Mouse (Mus musculus) megakaryocyte progenitor cell, adult 5-6 weeks (primary cell): Measurements from ENCODE around the gene Clec18a. TPM values are rescaled to one million over a fixed set of nuclear protein-coding genes. Genes with fewer than 3 reads are reported as not detected.
"Not testable (repeated sequence)": the region's sequence is repeated elsewhere in the genome, so short reads cannot be mapped to it uniquely, and the experiment has no call there.

Source experiments
- ATAC-seq: replicated peaks from 2 replicates; pipeline ENCODE4 v1.8.0; 2016; ENCODE audit warnings: mild to moderate bottlenecking, moderate TSS enrichment, inconsistent platforms; ENCODE audit not compliant: poor library complexity
- total RNA-seq, 2 experiments: library from RNA; stranded (forward) in 1 of 2; stranded (reverse) in 1 of 2; fragments of 157-497, 149-512 nt in 1 of 2; fragments of 200-1000 nt in 1 of 2; gene quantifications; 2 replicates each; pipeline versions ENCODE4 v1.2.3 to v1.2.4; 2015 to 2017

Gene Clec18a
- total RNA-seq (2015), result not detected in 2 replicates
- not detected in 2 replicates for total RNA-seq (2017)

DNA sequence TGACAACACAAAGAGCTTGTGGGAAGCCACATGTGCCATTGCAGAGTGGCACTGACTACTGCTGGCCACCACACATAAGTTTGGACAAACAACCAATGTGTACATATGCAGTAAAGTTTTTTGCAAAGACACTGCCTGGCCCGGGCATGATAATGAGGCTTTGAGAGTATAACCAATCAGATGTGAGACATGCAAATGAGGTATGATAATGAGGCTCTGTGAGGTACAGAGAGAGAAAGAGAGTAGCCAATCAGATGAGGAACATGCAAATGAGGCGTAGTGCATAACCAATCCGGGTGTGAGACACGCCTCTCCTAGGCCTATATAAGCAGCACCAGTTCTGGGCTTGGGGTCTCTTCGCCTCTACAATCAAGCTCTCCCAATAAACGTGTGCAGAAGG is at the start of gene Clec18a:
Clec18a (minus strand) TSS at position 101 of the 400 bp plus-strand sequence.
- ATAC-seq, result not testable (repeated sequence)

DNA sequence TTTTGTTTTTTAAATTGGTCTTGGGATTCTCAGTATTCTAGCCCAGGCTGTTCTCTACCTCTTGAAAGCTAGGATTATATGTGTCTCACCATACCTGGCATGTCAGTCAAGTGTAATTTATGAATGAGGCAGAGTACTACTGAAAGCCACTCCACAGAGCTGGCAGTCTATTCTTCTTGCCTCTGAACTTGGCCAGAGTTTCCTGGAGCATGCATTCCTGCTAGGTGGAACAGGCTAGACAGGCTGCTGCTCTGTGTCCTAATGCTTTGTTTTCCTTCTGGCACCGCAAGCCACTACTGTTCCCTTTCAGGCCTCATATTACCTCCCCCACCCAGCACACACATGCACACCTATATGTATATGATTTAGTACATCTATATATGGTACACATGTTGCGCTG is 38.5 kb upstream of the Clec18a start:
- no peak for ATAC-seq

DNA sequence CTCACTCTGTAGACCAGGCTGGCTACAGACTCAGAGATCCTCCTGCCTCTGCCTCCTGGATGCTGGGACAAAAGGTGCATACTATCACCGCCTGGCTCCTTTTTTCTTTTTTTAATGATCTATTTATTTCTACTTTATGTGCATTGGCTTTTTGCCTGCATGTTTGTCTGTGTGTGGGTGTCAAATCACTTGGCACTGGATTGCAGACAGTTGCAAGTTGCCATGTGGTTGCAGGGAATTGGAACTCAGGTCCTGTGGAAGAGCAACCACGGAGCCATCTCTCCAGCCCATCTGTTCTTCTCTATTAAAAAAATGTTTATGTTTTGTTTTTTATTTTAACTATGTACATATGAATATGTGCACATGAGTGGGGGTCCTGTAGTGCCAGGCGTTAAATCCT is 27.3 kb upstream of the Clec18a start:
- no peak for ATAC-seq

DNA sequence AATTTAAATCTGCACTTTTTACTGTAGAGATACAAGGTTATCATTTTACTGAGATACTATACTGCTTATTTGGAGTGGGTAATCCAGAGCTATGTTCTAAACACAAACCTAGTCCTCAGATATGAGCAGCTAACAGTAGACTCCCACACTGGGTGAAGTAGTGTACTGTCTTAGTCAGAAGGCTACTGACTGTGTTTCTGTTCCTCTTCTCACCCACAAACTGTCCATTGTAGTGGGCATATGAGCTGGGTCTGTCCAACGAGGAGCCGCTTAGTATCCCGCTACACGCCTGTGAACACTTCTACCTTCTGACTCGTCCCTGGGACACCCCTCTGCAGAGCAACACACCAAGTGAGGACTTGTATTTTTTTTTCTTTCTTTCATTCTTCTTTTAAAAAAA is 22.7 kb upstream of the Clec18a start:
- no peak for ATAC-seq

DNA sequence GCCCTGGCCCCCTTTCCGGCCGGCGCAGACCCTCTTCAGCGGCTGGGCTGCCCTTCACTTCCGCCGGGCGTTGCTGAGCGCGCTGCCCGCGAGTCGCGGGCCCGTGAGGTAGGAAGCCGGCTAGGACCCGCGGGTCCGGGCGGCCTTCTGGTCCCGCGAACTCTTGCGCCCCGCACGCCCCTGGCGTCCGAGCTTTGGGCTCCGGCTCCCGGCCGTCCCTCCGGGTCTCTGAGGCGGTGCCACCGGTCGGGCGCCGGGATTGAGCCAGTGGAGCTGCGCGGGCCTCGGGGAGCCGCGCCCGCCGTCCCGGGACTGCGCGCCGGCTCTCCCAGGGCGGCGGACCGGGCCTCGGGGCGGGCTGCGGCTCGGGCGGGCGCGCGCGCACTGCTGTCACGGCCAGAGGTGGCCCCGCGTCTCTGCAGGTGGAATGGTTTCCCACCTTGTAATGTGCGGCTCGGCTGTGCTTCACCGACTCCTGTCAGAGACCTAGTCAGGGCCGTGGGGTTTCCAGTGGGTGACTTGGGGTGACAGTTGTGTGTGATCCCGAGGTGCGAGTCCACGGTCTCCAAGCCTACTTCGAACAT is 2.6 kb upstream of the Clec18a start:
- ATAC-seq, result peak; percentile 26

DNA sequence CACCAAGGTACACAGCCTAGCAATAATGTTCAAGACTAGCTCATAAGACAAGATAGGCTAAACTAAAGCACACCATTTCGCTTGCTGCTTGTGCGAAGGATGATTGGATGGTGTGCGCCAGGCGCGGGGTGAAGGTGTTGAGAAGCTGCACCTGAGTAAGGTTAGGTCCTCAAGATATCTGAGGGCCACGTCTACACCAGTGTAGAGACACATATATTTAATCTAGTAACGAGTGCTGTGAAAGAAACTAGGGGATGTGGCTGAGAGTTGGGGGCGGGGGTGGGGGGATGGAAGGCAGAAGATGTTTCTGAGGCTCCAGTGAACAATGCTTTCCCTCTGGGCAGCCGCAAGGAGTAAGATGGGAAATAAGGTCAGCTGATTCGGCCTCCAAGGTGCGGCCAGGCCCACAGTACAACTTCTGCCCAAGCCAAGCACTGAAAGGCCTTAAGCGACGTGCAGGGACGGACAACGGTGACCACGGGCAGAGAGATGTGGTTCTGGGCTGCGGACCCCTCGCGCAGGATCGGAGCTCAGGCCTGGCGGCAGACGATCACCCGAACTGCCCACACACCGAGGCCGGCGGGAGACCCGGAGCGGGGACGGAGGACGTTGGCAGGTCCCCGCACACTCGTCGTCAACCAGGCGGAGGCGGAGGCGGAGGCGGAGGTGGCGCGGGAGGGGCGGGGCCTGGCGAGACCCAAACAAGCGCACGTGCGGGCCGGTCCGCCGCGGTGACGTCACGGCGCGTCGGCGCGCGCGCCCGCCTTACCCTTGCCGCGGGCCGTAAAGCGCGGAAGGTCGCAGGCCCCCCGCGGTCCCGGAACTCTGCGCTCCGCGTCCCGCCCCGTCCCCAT is 1.9 kb upstream of the Clec18a start, which contains the start of gene Pdpr:
Pdpr (plus strand) TSS at position 766 of the 854 bp plus-strand sequence.
- ATAC-seq, result peak; percentile 86

DNA sequence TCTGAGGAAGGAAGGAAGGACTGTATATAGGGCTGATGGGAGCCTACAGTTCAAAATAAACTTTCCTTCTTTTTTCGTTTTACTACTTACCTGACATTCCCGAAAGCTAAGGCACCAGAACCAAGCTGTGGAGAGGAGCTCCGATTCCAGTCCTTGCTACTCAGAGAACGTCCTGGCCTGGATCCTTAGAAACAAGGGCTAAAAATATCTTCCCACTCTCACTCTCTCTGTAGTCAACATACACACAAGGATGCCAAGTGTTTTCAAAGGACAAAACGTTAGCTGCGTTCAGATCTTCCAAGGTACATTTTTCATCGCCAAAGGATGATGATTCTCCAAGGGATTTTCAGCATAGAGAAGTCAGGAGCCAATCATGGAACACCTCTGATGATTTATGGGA is 520 bp downstream of the Clec18a start:
- no peak for ATAC-seq

DNA sequence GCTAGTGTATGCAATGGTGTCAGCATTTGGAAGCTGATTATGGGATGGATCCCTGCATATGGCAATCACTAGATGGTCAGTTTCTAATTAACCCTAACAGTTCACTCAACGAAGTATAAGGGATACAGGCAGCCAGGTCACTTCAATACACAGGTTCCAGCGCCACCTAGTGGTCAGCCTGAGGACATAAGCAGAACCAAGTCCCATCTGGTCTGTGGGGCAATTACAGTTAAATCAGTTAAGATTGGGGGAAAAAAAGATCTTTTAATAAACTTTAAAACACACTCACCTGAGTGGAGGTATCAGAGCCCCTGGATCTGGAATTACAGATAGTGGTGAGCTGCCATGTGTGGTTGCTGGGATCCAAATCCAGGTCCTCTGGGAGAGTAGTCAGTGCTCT is 2.1 kb downstream of the Clec18a start:
- peak; percentile 67 for ATAC-seq

DNA sequence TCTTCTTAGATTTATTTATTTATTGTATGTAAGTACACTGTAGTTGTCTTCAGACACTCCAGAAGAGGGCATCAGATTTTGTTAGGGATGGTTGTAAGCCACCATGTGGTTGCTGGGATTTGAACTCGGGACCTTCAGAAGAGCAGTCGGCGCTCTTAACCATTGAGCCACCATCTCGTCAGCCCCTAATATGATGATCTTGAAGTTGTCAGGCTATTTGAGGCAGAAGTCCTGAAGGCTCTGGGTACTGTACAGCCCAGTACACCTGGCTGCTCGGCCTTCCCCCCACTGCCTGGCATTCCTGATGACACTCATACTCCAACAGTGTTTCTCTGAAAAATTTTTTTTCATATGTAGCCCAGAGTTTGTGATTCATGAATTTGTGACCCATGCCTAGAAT is 8.3 kb downstream of the Clec18a start:
- ATAC-seq, result not testable (repeated sequence)

DNA sequence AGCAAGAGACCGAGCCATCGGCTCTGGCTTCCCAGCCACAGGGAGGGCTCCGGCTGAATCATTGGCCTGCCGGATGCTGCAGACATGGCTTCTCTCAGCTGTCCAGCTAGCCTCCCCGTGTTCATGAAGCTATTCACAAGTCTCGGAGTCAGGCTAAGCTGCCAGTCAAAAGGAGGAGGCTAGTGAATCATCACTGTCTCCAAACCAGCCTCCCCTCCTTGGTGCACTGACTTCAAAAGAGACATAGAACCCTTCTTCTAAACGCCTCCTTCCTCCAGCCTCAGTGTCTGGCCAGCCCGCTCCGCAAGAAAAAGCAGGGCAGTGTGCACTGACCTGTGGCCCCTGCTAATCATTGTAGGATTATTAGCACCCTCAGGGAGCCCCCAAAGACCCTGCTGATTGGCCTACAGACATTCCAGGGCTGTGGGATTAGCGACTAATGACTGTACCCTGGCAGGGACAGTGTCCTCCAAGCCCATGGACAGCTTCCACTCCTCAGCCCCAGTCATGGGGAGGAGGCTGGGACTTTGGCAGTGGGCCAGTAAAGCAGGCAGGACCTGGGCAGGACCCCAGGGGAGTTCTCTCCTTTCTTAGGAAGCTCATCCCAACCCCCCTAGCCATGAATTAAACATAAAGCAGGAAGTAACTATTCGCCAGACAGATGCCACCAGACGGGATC is 10.5 kb downstream of the Clec18a start:
- ATAC-seq, result no peak

DNA sequence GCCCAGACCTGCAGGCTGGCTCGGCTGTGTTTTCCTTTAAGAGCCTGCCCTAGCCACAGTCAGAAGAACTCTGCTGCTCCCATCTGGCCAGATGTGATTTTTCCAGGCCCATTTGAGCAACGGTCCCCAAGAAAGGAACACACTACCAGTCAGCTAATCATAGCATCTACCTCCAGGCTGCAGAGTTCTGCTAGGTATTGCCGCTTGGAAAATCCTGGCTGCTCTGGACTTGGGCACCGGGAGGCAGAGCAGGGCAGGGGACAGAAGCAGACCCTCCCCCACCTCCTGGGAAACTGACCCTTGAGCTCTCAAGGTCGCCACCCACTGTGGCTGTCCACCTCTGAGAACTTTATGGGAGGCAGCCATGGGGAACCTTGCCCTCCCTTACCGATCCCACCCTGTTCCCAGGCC is 12.4 kb downstream of the Clec18a start:
- peak; percentile 60; the same call in 1 of the 2 replicates for ATAC-seq

DNA sequence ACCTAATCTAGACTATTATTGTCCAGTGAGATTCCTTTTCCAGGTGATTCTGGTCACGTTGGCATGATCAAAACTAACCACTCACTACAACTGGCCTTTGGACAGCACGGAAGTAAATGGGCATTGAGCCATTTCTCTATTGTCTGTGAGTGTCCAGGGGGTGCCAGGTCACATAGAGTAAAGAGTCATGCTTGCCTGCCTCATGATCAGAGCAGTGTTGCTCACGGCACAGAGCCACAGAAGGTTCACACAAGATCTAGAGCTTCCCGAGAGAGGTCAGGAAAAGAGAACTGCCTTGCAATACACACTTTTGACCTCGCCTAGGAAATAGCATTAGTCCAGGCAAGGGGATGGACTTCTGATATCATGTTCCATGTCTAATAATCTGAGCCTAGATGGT is 12.8 kb downstream of the Clec18a start:
- no peak for ATAC-seq

DNA sequence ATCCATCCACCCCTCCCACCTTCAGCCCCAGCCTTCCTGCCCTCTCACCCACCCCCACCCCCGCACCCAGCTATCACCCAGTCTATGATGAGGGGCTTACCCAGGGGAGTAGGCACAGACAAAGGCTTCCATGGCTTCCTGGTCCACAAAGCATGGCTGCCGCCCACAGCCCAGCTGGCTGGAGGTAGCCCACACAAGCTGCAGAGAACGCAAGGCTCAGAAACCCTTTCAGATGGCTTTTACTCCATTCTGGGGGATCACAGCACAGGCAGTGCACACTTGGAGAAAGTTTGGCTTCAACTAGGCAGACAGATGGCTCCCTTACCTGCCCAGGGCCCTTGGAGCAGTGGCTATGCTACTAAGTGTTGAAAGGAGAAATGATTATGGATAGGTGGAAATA is 16.3 kb downstream of the Clec18a start:
- no peak for ATAC-seq

DNA sequence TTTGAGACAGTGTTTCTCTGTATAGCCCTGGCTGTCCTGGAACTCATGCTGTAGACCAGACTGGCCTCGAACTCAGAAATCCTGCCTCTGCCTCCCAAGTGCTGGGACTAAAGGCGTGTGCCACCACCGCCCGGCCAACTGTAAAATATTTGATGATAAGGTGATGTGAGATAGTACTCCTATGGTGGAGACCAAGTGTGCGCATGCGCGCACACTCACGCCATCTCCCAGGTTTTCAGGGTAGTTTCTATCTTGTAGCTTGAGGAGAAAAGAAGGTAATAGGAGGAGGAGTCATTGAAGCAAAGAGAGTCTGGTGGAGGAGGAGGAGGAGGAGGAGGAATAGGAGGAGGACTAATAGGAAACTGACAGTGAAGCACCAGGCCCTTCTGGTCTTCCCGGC is 23.6 kb downstream of the Clec18a start:
- not testable (repeated sequence) for ATAC-seq

DNA sequence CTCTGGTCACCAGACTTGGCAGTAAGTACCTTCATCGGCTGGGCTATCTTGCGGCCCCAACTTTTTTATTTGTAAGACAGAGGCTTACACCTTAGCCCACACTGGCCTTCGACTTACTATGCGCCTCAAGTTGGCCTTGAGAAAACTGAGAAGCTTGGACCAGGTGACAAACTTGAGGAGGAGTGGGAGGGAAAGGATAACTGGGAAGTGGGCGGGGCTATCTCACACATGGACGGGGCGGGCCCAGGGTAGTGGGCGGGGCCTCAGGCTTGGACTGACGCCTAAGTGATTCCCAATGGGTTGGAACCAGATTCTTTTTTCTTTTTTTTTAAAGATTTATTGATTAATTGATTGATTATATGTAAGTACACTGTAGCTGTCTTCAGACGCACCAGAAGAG is 24.8 kb downstream of the Clec18a start:
- ATAC-seq, result peak; percentile 38

DNA sequence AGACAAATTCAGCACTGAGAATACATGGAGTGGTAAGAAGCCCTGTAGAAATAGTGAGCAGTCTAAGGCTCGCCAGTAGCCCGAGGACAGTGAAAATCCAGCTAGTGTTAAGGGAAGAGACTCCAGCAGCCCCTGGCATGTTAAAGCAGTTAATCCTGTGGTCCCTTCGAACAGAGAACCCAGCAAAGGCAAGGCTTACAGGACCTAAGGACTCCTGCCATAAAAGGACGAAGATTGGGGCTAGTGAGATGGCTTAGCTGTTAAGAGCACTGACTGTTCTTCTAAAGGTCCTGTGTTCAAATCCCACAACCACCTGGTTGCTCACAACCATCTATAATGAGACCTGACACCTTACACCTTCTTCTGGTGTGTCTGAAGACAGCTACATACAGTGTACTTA is 25.9 kb downstream of the Clec18a start:
- no peak for ATAC-seq

DNA sequence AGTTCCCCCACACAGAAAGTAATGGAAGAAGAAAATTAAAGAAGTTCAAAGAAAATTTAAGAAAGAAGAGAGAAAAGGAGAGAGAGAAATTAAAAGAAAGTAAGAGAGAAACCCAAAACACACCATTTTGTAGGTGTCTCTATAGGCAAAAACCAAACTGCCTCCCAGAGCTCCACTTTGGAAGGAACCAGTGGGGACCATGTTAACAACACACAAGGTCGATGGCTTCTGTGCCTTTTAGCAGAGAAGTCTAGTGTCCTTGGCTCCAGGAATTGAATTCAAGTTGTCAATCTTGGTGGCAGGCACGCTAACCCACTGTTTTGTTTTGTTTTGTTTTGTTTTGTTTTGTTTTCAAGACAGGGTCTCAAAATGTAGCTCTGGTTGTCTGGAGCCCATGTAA is 29.3 kb downstream of the Clec18a start:
- ATAC-seq, result no peak

DNA sequence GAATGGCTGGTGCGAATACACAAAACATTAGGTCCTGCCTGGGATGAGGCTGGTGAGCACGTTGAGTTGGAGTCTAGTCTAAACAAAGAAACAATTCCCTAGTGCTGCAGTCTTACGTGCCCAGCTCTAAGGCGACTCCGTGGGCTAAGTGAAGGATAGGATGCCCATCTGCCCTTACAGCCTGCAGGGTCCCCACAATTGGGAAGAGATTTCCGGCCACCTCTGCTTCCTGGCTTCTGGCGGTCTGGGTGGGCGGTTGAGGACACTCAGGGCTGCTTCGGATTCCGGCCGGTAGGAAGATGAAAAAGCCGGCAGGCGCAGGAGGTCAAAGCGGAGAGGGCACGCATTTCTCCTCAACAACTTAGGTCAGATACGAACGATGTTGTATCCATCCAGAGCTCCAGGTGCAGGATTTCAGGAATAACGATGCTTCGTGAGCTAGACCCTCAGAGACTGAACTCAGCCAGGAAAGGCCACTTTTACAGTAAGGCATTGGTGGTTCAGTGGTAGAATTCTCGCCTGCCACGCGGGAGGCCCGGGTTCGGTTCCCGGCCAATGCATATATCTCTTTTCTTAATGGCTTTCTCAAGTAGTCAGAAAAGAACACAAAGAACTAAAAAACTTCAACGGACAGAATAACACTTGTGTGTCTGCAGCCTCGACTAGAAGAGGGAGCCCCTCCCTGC is 30.0 kb downstream of the Clec18a start:
- ATAC-seq, result peak; percentile 89

DNA sequence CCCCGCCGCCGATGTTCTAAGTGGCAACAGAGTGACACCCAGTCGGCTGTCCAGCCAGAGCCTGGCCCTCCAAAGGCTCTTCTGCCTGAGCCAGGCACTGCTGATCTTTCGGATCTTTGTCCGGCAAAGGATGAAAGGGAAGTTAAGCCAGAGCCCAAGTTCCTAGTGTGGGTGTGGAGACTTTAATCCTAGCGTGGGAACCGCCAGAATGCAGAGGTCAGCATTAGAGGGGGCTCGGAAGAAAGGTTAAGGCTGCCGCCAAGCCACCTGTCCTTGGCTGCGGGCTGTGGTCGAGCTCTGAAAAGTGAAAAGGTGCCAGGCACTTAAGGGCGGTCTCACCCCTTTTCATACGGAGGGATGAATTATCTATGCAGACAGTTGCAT is 30.5 kb downstream of the Clec18a start:
- ATAC-seq, result no peak

DNA sequence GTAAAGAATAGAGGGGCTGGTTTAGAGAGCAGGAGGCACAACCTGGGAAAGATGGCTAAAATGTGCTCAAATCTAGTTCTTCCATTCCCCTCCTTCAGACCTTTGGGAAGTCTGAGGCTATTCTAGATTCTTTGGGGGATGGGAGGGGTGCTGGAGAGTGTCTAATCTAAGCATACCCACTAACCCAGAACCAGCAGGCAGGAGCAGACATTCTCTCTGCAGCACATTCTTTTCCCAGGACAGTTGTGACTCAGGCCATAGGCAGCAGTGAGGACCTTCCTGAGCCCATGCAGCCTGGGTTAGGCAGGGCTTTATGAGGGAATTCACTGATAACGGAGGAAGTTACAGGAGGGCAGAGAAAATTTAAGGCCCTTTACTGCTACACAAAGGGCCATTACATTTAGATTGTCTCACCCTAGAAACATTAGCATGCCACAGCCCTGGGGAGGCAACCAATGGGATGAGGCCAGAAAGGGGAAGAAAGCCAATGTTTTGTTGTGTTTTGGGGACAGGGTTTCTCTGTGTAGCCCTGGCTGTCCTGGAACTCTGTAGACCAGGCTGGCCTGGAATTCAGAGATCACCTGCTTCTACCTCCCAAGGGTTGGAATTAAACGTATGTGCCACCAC is 33.2 kb downstream of the Clec18a start:
- ATAC-seq, result no peak
